Mouse (Mus musculus) heart, embryonic 14.5 days (tissue): ENCODE results near the gene Serf2. TPM values are rescaled to one million over a fixed set of nuclear protein-coding genes. Genes with fewer than 3 reads are reported as not detected.

Source experiments
- ATAC-seq: fragments of 200-750 bp; cut with Nextera tagmentation; 2 replicates; pipeline ENCODE4 v1.8.0; 2017; ENCODE audit warnings: low read depth, moderate TSS enrichment; ENCODE audit not compliant: insufficient number of reproducible peaks, insufficient read depth, low FRiP score
- H3K27ac ChIP-seq, 2 experiments: fragments of 200-500 bp in 1 of 2; fragments of 300-500 bp in 1 of 2; sonication (generic) in 1 of 2; replicated peaks in 1 of 2; 2 replicates each; pipeline ENCODE4 v1.5.1; 2012 to 2014; ENCODE audit warnings: low read depth in 2 of 2, low read length in 2 of 2, control low read depth in 1 of 2, mild to moderate bottlenecking in 1 of 2, mixed read lengths in 1 of 2; ENCODE audit not compliant: control insufficient read depth in 1 of 2, insufficient read depth in 1 of 2
- H3K27me3 ChIP-seq: fragments of 300-500 bp; sonication (generic); 2 replicates; pipeline ENCODE4 v1.6.1; 2014; ENCODE audit warnings: mild to moderate bottlenecking, low read length, control low read depth; ENCODE audit not compliant: control insufficient read depth, insufficient read depth
- H3K36me3 ChIP-seq: fragments of 300-500 bp; sonication (generic); 2 replicates; pipeline ENCODE4 v1.6.1; 2014; ENCODE audit warnings: mild to moderate bottlenecking, control low read depth, low read length, mixed read lengths; ENCODE audit not compliant: control insufficient read depth, insufficient read depth
- H3K4me1 ChIP-seq, 2 experiments: fragments of 200-500 bp in 1 of 2; fragments of 300-500 bp in 1 of 2; sonication (generic) in 1 of 2; 2 replicates each; pipeline ENCODE4 v1.6.1; 2012 to 2014; ENCODE audit warnings: low read length in 2 of 2, control low read depth in 1 of 2, mixed read lengths in 1 of 2; ENCODE audit not compliant: control insufficient read depth in 2 of 2, insufficient read depth in 2 of 2
- H3K4me2 ChIP-seq: fragments of 300-500 bp; sonication (generic); 2 replicates; pipeline ENCODE4 v1.6.1; 2014; ENCODE audit warnings: mild to moderate bottlenecking, low read length
- H3K4me3 ChIP-seq, 2 experiments: fragments of 200-500 bp in 1 of 2; fragments of 300-500 bp in 1 of 2; sonication (generic) in 1 of 2; 2 replicates each; pipeline ENCODE4 v1.5.1; 2012 to 2014; ENCODE audit warnings: low read length in 2 of 2, mild to moderate bottlenecking in 2 of 2, control low read depth in 1 of 2, low read depth in 1 of 2, moderate library complexity in 1 of 2; ENCODE audit not compliant: control insufficient read depth in 1 of 2, insufficient read depth in 1 of 2
- H3K9ac ChIP-seq: fragments of 300-500 bp; sonication (generic); 2 replicates; pipeline ENCODE4 v1.6.1; 2014; ENCODE audit warnings: mild to moderate bottlenecking, low read length
- H3K9me3 ChIP-seq: fragments of 300-500 bp; sonication (generic); 2 replicates; pipeline ENCODE4 v1.6.1; 2016; ENCODE audit warnings: low read length, control low read depth; ENCODE audit not compliant: control insufficient read depth
- WGBS: fragments of 180-500 bp; shearing (Covaris S2); extraction: QIAGEN DNeasy Blood & Tissue Kit; methylation state at CpG from one replicate; pipeline ENCODE4 v1.1.7; 2014; 5-methylcytosine and 5-hydroxymethylcytosine counted together
- polyA plus RNA-seq: library from polyadenylated mRNA; unstranded; fragments of >200 nt; fragmentation: Nextera tagmentation; extraction: Ambion mirVana; gene quantifications from 2 replicates; pipeline ENCODE4 v1.2.1, GENCODE M21; 2014

Gene Serf2
- polyA plus RNA-seq, 1 experiment from 2014 or later, result 675 TPM

DNA sequence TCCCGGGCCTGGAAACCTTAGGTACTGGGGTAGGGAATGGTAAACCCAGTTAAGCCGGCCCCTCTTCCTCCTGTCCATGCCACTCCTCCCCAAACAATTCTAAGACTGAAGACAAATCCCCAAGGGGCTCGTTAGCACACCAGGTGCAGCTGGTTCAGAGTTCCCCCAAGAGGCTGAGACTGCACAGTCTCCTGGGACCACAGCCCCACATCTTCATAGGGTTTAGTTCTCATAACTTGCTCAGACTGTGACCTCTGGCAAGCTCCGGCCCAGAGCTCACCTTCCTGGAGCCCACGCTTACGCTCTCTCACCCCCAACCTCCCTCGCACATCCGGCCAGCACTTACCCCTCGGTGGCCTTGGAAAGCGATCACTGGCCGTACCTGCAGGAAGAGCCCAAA lies 7.2 kb upstream of the Serf2 start:
- H3K27ac ChIP-seq, result no peak overlapping the region
- 0 out of 2 replicates have a peak, but pooled peaks have one; percentile 9 for ATAC-seq
- no peaks in the 10 kb centered on the region for H3K27me3 ChIP-seq
- peak overlapping the region; percentile 50 to 52 for H3K4me3 ChIP-seq
- WGBS, result 10% methylated on average over 11 of the region's 11 CpGs
- peak overlapping the region; percentile 97 for H3K4me2 ChIP-seq
- peak overlapping the region; percentile 70 for H3K9ac ChIP-seq
- H3K4me1 ChIP-seq, result peaks cover 10 to 15% of the 10 kb centered on the region in 2 experiments; a peak in 3 of 4 replicates
- no peaks in the 10 kb centered on the region for H3K9me3 ChIP-seq
- H3K36me3 ChIP-seq, result peaks cover 32% of the 10 kb centered on the region

- Histone ChIP-seq H3K27ac (no peak overlapping the region), H3K4me3 (peak overlapping the region; percentile 50 to 52), H3K4me2 (peak overlapping the region; percentile 97), H3K4me1 (peaks cover 10 to 16% of the 10 kb centered on the region in 2 experiments; a peak in 3 of 4 replicates), H3K36me3 (peaks cover 25% of the 10 kb centered on the region), H3K9ac (peak overlapping the region; percentile 70), H3K27me3 (no peaks in the 10 kb centered on the region), H3K9me3 (no peaks in the 10 kb centered on the region)
- 2% methylated on average over 30 of the region's 30 CpGs for WGBS
- ATAC-seq, result peak; percentile 70; the same call in 1 of the 2 replicates
Measured at GRCm38 (mm10) chr2:121442259-121443067, 6.5 kb upstream of the Serf2 start.

GRCm38 (mm10) chr2:121443068-121443349 lies 6.0 kb upstream of the Serf2 start:
- Histone ChIP-seq H3K4me3 (peak overlapping the region; percentile 50 to 52), H3K4me2 (peak overlapping the region; percentile 97), H3K9me3 (no peaks in the 10 kb centered on the region), H3K4me1 (peaks cover 11 to 21% of the 10 kb centered on the region in 2 experiments; a peak in 3 of 4 replicates), H3K36me3 (peaks cover 19% of the 10 kb centered on the region), H3K27ac (no peak overlapping the region), H3K27me3 (no peaks in the 10 kb centered on the region), H3K9ac (peak overlapping the region; percentile 70)
- ATAC-seq, result no peak
- 18% methylated on average over 8 of the region's 8 CpGs for WGBS

- Histone ChIP-seq H3K27ac (no peak within 1 kb of the TSS), H3K4me2 (peak within 1 kb of the TSS; percentile 97), H3K9ac (no peak within 1 kb of the TSS), H3K36me3 (peaks cover 8% of the 10 kb centered on the region), H3K9me3 (no peaks in the 10 kb centered on the region), H3K4me1 (peaks cover 12 to 22% of the 10 kb centered on the region in 2 experiments; a peak in 3 of 4 replicates), H3K27me3 (no peaks in the 10 kb centered on the region), H3K4me3 (no peak within 1 kb of the TSS)
- no peak for ATAC-seq
- WGBS, result 84% methylated on average over 1 of the region's 1 CpGs
Measured at GRCm38 (mm10) chr2:121444178-121444577, 4.8 kb upstream of the Serf2 start, which contains the start of gene Ell3. Ell3 (minus strand) TSS chr2:121444278.

- H3K4me1 ChIP-seq, result peaks cover 12 to 22% of the 10 kb centered on the region in 2 experiments; a peak in 3 of 4 replicates
- H3K4me3 ChIP-seq, result no peak overlapping the region
- no peak overlapping the region for H3K4me2 ChIP-seq
- WGBS, result 79% methylated on average over 3 of the region's 3 CpGs
- ATAC-seq, result no peak
- H3K27me3 ChIP-seq, result no peaks in the 10 kb centered on the region
- H3K9me3 ChIP-seq, result no peaks in the 10 kb centered on the region
- no peaks in the 10 kb centered on the region; the same call in 1 of the 2 replicates for H3K36me3 ChIP-seq
- H3K9ac ChIP-seq, result no peak overlapping the region
- no peak overlapping the region for H3K27ac ChIP-seq
Measured at GRCm38 (mm10) chr2:121445117-121445516, 3.9 kb upstream of the Serf2 start.

GRCm38 (mm10) chr2:121446506-121446905 lies 2.5 kb upstream of the Serf2 start:
- 71% methylated on average over 4 of the region's 4 CpGs for WGBS
- Histone ChIP-seq H3K4me1 (peaks cover 15 to 34% of the 10 kb centered on the region in 2 experiments), H3K4me3 (no peak overlapping the region), H3K4me2 (no peak overlapping the region), H3K9me3 (no peaks in the 10 kb centered on the region), H3K27ac (no peak overlapping the region), H3K36me3 (peaks cover 8% of the 10 kb centered on the region), H3K27me3 (no peaks in the 10 kb centered on the region), H3K9ac (no peak overlapping the region)
- no peak for ATAC-seq

GRCm38 (mm10) chr2:121447006-121447405 lies 2.0 kb upstream of the Serf2 start:
- H3K9me3 ChIP-seq, result no peaks in the 10 kb centered on the region
- ATAC-seq, result no peak
- H3K27me3 ChIP-seq, result no peaks in the 10 kb centered on the region
- H3K4me1 ChIP-seq, result peaks cover 12 to 33% of the 10 kb centered on the region in 2 experiments
- H3K4me2 ChIP-seq, result no peak overlapping the region
- H3K36me3 ChIP-seq, result peaks cover 11% of the 10 kb centered on the region
- H3K4me3 ChIP-seq, result no peak overlapping the region
- no peak overlapping the region for H3K27ac ChIP-seq
- H3K9ac ChIP-seq, result no peak overlapping the region
- 89% methylated on average over 3 of the region's 3 CpGs for WGBS
